Mouse (Mus musculus) Patski (cell line): Measurements from ENCODE around the gene Slc35d2. TPM values are rescaled to one million over a fixed set of nuclear protein-coding genes. Genes with fewer than 3 reads are reported as not detected.

ENCODE experiments used
- ATAC-seq: fragments of 100-300 bp; one replicate; pipeline ENCODE4 v1.8.0; 2021
- CTCF ChIA-PET: fragments of 350-600 bp; sonication (Branson Sonifier 250); formaldehyde crosslinking; loops from one replicate; lab custom pipeline; 2022; ENCODE audit warnings: inconsistent platforms; lab: Charles Lee
- POLR2A ChIA-PET: fragments of 350-600 bp; sonication (Branson Sonifier 250); formaldehyde crosslinking; loops from one replicate; lab custom pipeline; 2022; ENCODE audit warnings: antibody characterized with exemption, inconsistent platforms; lab: Charles Lee
- DNase-seq: peaks from one replicate; pipeline ENCODE4 v3.0.0-alpha.2; 2011; ENCODE audit warnings: low read depth, low spot score
- H3K27me3 ChIP-seq: fragments of 371-371 bp; one replicate; pipeline ENCODE4 v1.5.1; 2021
- CTCF ChIP-seq: fragments of 100-300 bp; IDR thresholded peaks from one replicate; pipeline ENCODE4 v1.5.1; 2021
- in situ Hi-C: fragments of 300-500 bp; cut with MboI; formaldehyde crosslinking; loops from 3 replicates; pipeline ENCODE4 v1.11.1; 2018; ENCODE audit warnings: low pct_unique_long_range_greater_than_20kb, mixed read lengths
- polyA plus RNA-seq: library from polyadenylated mRNA; unstranded; gene quantifications from one replicate; pipeline ENCODE4 v1.2.3, GENCODE M21; 2021

Slc35d2 gene
- polyA plus RNA-seq, result 12.6 TPM

GRCm38 (mm10) chr13:64128858-64129615 is at the start of gene Slc35d2:
Slc35d2 (minus strand) TSS chr13:64129368.
- TF ChIP-seq CTCF, result no peak
- no peak for DNase-seq
- H3K27me3 ChIP-seq, result no peaks in the 10 kb centered on the region
- ATAC-seq, result peak; percentile 79
- POLR2A ChIA-PET, result interaction anchor here (0.6 to 1.7 kb wide), 7 partner anchors 9 to 560 kb away, joined by 3 to 7 read pairs (median 4); no protein-coding TSS in a partner anchor
- CTCF ChIA-PET, result interaction anchor here (1.5 to 2.0 kb wide), 3 partner anchors 11 to 29 kb away, joined by 4 to 5 read pairs (median 5); no protein-coding TSS in a partner anchor
- in situ Hi-C loops, result no loop called here

GRCm38 (mm10) chr13:64178000-64178399 is 48.8 kb upstream of the Slc35d2 start:
- POLR2A ChIA-PET, result interaction anchor here (1.0 kb wide), 1 partner anchor 16 kb away, joined by 3 read pairs; no protein-coding TSS in a partner anchor
- no peak for DNase-seq
- CTCF ChIA-PET, result interaction anchor here (1.1 to 1.4 kb wide), 3 partner anchors 12 to 113 kb away, joined by 3 to 4 read pairs (median 4); no protein-coding TSS in a partner anchor
- TF ChIP-seq CTCF, result no peak
- ATAC-seq, result no peak
- in situ Hi-C loops, result no loop called here
- no peaks in the 10 kb centered on the region for H3K27me3 ChIP-seq

DNA sequence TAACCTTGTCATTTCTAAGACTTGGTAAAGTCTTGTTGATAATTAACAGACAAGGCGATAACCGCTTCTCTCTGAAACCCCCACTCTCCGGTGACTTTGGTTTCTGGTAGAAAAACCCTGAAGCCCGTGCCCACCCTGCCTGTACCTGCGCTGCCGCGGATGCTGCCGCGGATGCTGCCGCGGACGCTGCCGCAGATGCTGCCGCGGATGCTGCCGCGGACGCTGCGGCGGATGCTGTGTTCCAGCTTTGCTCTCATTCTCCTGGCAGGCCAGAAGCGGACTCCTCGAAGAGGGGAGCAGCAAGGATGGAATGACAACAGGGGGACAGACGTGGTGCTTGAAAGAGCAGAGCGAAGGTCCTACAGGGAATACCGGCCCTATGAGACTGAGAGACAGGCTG is 40.6 kb upstream of the Slc35d2 start:
- DNase-seq (no peak), ATAC-seq (no peak)
- in situ Hi-C loops, result no loop called here
- no peaks in the 10 kb centered on the region for H3K27me3 ChIP-seq
- TF ChIP-seq CTCF, result no peak
- CTCF ChIA-PET, result no interaction called here
- POLR2A ChIA-PET, result no interaction called here

- DNase-seq, result no peak
- ChIA-PET CTCF (interaction anchor here (0.8 to 2.9 kb wide), 2 partner anchors 12 to 17 kb away, joined by 3 to 11 read pairs; no protein-coding TSS in a partner anchor), POLR2A (interaction anchor here (0.5 kb wide), 1 partner anchor 48 kb away, joined by 6 read pairs; no protein-coding TSS in a partner anchor)
- in situ Hi-C loops, result no loop called here
- no peaks in the 10 kb centered on the region for H3K27me3 ChIP-seq
- no peak for ATAC-seq
- no peak for TF ChIP-seq CTCF
Observed at GRCm38 (mm10) chr13:64163147-64163715, 34.1 kb upstream of the Slc35d2 start.

DNA sequence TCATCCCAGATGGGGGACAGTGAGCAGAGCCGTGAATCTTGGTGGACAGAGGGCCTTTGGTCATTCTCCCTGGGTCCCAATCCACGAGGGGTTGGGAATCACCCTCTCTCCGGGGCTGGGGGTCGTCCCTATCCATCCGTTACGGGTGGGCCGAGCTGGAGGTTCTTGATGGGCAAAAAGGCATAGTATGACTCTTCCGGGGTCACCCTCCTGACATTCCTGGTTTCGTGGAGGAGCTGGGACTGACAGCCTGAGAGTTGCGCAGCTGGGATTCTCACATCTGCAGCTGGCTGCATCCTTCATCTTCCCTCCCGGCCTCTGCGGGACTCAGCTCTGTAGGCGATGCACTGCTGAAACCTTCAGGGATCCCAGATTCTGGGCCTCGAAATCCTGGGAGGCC is 33.5 kb upstream of the Slc35d2 start:
- no peaks in the 10 kb centered on the region for H3K27me3 ChIP-seq
- TF ChIP-seq CTCF, result no peak
- DNase-seq, result no peak
- in situ Hi-C loops, result no loop called here
- ChIA-PET CTCF (interaction anchor here (0.8 to 2.9 kb wide), 2 partner anchors 11 to 18 kb away, joined by 3 to 11 read pairs; no protein-coding TSS in a partner anchor), POLR2A (interaction anchor here (0.5 to 1.0 kb wide), 2 partner anchors 16 to 49 kb away, joined by 3 to 6 read pairs; no protein-coding TSS in a partner anchor)
- ATAC-seq, result no peak

DNA sequence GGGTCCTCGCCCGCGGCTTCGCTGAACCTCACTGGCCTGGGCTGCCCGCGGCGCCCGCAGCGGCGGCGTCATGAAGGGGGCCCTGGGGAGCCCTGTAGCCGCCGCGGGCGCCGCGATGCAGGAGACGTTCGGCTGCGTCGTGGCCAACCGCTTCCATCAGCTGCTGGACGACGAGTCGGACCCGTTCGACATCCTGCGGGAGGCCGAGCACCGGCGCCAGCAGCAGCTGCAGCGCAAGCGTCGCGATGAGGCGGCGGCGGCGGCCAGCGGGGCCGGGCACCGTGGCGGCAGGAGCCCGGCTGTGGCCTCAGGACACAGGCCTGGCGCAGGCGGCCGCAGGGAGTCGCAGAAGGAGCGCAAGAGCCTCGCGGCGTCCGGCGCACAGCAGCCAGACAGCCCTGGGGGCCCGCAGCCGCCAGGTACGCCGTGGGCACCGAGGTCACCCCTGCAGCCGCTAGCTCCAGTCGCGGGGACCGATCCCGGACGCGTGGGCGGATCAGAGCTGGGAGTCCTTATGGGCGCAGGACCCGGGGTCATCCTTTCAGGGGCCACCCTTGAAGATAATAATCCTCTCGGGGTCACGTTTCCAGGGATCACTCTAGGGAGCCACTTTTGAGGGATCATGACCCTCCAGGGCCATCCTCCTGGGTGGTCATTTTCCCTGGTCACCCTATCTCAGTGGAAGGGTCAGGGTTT is 32.9 kb upstream of the Slc35d2 start:
- no peaks in the 10 kb centered on the region for H3K27me3 ChIP-seq
- CTCF ChIA-PET, result interaction anchor here (2.9 kb wide), 1 partner anchor 18 kb away, joined by 11 read pairs; no protein-coding TSS in a partner anchor
- in situ Hi-C loops, result no loop called here
- TF ChIP-seq CTCF, result no peak
- DNase-seq, result no peak
- ATAC-seq, result peak; percentile 48
- POLR2A ChIA-PET, result interaction anchor here (1.0 kb wide), 1 partner anchor 16 kb away, joined by 3 read pairs; no protein-coding TSS in a partner anchor

- DNase-seq (peak; percentile 79), ATAC-seq (peak; percentile 99)
- H3K27me3 ChIP-seq, result no peaks in the 10 kb centered on the region
- TF ChIP-seq CTCF, result no peak
- in situ Hi-C loops, result no loop called here
- CTCF ChIA-PET, result interaction anchor here (2.9 kb wide), 1 partner anchor 19 kb away, joined by 11 read pairs; no protein-coding TSS in a partner anchor
- POLR2A ChIA-PET, result no interaction called here
Observed at GRCm38 (mm10) chr13:64161548-64161915, 32.4 kb upstream of the Slc35d2 start, which contains the start of gene Habp4. Habp4 (plus strand) TSS chr13:64161824.

GRCm38 (mm10) chr13:64156966-64157365 is 27.8 kb upstream of the Slc35d2 start:
- no peak for TF ChIP-seq CTCF
- CTCF ChIA-PET, result no interaction called here
- DNase-seq (no peak), ATAC-seq (no peak)
- in situ Hi-C loops, result loop anchor here (10.0 kb wide), 1 partner anchor 248 kb away; no protein-coding TSS in a partner anchor
- POLR2A ChIA-PET, result interaction anchor here (1.2 kb wide), 1 partner anchor 149 kb away, joined by 3 read pairs; no protein-coding TSS in a partner anchor
- H3K27me3 ChIP-seq, result no peaks in the 10 kb centered on the region

GRCm38 (mm10) chr13:64155171-64155571 is 26.0 kb upstream of the Slc35d2 start:
- in situ Hi-C loops, result loop anchor here (10.0 kb wide), 1 partner anchor 250 kb away; no protein-coding TSS in a partner anchor
- DNase-seq (peak; percentile 90), ATAC-seq (peak; percentile 55)
- CTCF ChIA-PET, result interaction anchor here (0.8 to 2.9 kb wide), 4 partner anchors 11 to 237 kb away, joined by 3 to 11 read pairs (median 6); no protein-coding TSS in a partner anchor
- TF ChIP-seq CTCF, result no peak
- no peaks in the 10 kb centered on the region for H3K27me3 ChIP-seq
- POLR2A ChIA-PET, result interaction anchor here (0.7 to 1.2 kb wide), 2 partner anchors 9 to 14 kb away, joined by 3 to 4 read pairs; no protein-coding TSS in a partner anchor
